ENCODE assay signal across 8 mouse cellular contexts in the genomic region with DNA sequence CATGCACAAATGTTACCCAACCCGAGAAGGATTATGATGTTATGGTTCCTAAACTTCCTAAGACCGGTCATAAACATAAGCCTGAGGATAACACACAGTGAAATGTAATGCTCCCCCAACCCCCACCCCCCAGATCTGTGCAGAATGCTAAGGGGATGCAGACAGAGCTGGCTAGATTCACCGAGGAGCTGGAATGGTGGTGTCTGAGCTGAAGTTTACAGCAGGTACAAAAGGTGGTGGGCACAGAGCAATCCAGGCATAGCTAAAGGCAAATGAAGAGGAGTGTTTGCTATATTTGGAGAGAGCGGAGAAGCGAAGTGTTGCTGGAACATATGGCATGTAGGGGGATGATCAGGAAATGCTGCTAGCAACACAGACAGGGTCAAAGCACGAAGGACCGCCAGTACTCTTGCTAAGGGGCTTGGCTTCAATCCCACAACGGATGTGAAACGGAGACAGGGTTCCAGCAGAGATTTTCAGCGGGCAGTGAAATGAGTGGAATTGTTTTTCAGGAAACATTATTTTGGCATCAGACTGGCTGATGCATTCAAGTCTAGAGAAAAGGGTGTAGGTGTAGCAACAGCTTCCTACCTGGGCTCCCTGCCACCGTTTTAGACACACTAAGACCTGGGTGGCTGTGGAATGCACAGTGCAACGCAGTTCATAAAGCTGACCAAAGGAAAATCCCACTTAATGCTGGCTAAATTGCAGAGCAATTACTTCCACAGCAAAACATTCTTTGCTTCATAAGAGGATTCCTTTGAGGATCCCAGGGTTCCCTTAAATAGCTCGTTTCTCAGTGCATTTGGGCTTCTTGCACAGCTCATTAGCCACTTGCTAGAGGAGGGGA.
DNase-seq lines count a peak whose midpoint lies in the region; ATAC-seq lines count a peak whose summit lies in the region.

No protein-coding gene starts in this region.

- intact Hi-C loops in left cerebral cortex, postnatal 25 days (cut with DNase I): no loop called here

- 49% methylated on average over 13 of the region's 13 CpGs for WGBS in kidney, embryonic 16.5 days
- 54% methylated on average over 13 of the region's 13 CpGs for WGBS in kidney, embryonic 14.5 days

- no peak overlapping the region for H3K9ac ChIP-seq in kidney, embryonic 16.5 days (replicated peaks; ENCODE audit: low read length)
- H3K9ac ChIP-seq in kidney, embryonic 14.5 days (ENCODE audit: low read depth, low read length): no peak overlapping the region

- peak overlapping the region; percentile 69 for H3K27ac ChIP-seq in kidney, embryonic 16.5 days (ENCODE audit: low read length)
- H3K27ac ChIP-seq in kidney, embryonic 14.5 days (ENCODE audit: low read depth, low read length): no peak overlapping the region

- ATAC-seq in kidney, embryonic 16.5 days (ENCODE audit: low FRiP score, low TSS enrichment): peak; percentile 71
- ATAC-seq in kidney, embryonic 14.5 days (ENCODE audit: low FRiP score, low TSS enrichment): no peak; the same call in 1 of the 2 replicates

- peaks cover 5% of the 10 kb centered on the region; the same call in 1 of the 2 replicates for H3K4me1 ChIP-seq in kidney, embryonic 16.5 days (ENCODE audit: insufficient read depth, low read length)
- no peaks in the 10 kb centered on the region for H3K4me1 ChIP-seq in kidney, embryonic 14.5 days (ENCODE audit: control insufficient read depth, insufficient read depth, low read length)

- peak; percentile 73 to 78 for DNase-seq in cerebellum, postnatal 10 days
- peak; percentile 11 for DNase-seq in heart, postnatal 4 days
- DNase-seq in left cerebral cortex, postnatal 25 days (ENCODE audit: low spot score in 2 of 2): peak; percentile 55 to 84
- DNase-seq in testis, postnatal 10 days (ENCODE audit: low spot score): peak; percentile 40
- no peak for DNase-seq in gastrocnemius, postnatal 25 days
- DNase-seq in spleen, postnatal 10 days (ENCODE audit: low spot score in 2 of 2): no peak

- H3K9me3 ChIP-seq in kidney, embryonic 16.5 days (ENCODE audit: low read length): no peaks in the 10 kb centered on the region
- no peaks in the 10 kb centered on the region for H3K9me3 ChIP-seq in kidney, embryonic 14.5 days (ENCODE audit: control insufficient read depth, low read length)

- H3K4me2 ChIP-seq in kidney, embryonic 16.5 days (replicated peaks; ENCODE audit: low read depth, low read length): peak overlapping the region; percentile 15; the same call in 1 of the 2 replicates
- no peak overlapping the region for H3K4me2 ChIP-seq in kidney, embryonic 14.5 days (replicated peaks; ENCODE audit: low read depth, low read length)

- no peak overlapping the region for H3K4me3 ChIP-seq in kidney, embryonic 16.5 days (ENCODE audit: low read length)
- no peak overlapping the region for H3K4me3 ChIP-seq in kidney, embryonic 14.5 days (ENCODE audit: low read length)

- no peaks in the 10 kb centered on the region for H3K36me3 ChIP-seq in kidney, embryonic 16.5 days (ENCODE audit: insufficient read depth, low read length)
- H3K36me3 ChIP-seq in kidney, embryonic 14.5 days (ENCODE audit: control insufficient read depth, insufficient read depth, low read length): no peaks in the 10 kb centered on the region

- H3K27me3 ChIP-seq in kidney, embryonic 16.5 days (ENCODE audit: insufficient read depth, low read length): no peaks in the 10 kb centered on the region
- H3K27me3 ChIP-seq in kidney, embryonic 14.5 days (ENCODE audit: control insufficient read depth, insufficient read depth, low read length): no peaks in the 10 kb centered on the region

Comparison
In these comparisons a context has a peak if more than half of its experiments do, and no peak if none do; other contexts are left out.
1. DNase-seq: peak in cerebellum, postnatal 10 days (2 of 2), heart, postnatal 4 days (single experiment), left cerebral cortex, postnatal 25 days (2 of 2) and testis, postnatal 10 days (single experiment); none in gastrocnemius, postnatal 25 days (single experiment) and spleen, postnatal 10 days (0 of 2).